Mouse (Mus musculus) forebrain, embryonic 15.5 days (tissue): ENCODE results near the gene Aanat. TPM values are rescaled to one million over a fixed set of nuclear protein-coding genes. Genes with fewer than 3 reads are reported as not detected.

Source experiments
- ATAC-seq: fragments of 200-750 bp; cut with Nextera tagmentation; replicated peaks from 2 replicates; pipeline ENCODE4 v1.8.0; 2017; ENCODE audit warnings: mild to moderate bottlenecking, moderate TSS enrichment, moderate library complexity
- H3K27ac ChIP-seq: fragments of 300-500 bp; sonication (generic); replicated peaks from 2 replicates; pipeline ENCODE4 v1.5.1; 2015; ENCODE audit warnings: mild to moderate bottlenecking, inconsistent platforms
- H3K27me3 ChIP-seq: fragments of 300-500 bp; sonication (generic); 2 replicates; pipeline ENCODE4 v1.6.1; 2015; ENCODE audit warnings: inconsistent platforms
- H3K36me3 ChIP-seq: fragments of 300-500 bp; sonication (generic); 2 replicates; pipeline ENCODE4 v1.6.1; 2015; ENCODE audit warnings: mild to moderate bottlenecking, inconsistent platforms
- H3K4me1 ChIP-seq: fragments of 300-500 bp; sonication (generic); 2 replicates; pipeline ENCODE4 v1.6.1; 2015; ENCODE audit warnings: inconsistent platforms
- H3K4me2 ChIP-seq: fragments of 300-500 bp; sonication (generic); replicated peaks from 2 replicates; pipeline ENCODE4 v1.6.1; 2015; ENCODE audit warnings: mild to moderate bottlenecking, inconsistent platforms
- H3K4me3 ChIP-seq: fragments of 300-500 bp; sonication (generic); 2 replicates; pipeline ENCODE4 v1.5.1; 2015; ENCODE audit warnings: mild to moderate bottlenecking, inconsistent platforms
- H3K9ac ChIP-seq: fragments of 300-500 bp; sonication (generic); replicated peaks from 2 replicates; pipeline ENCODE4 v1.6.1; 2015; ENCODE audit warnings: mild to moderate bottlenecking, inconsistent platforms
- H3K9me3 ChIP-seq: fragments of 300-500 bp; sonication (generic); 2 replicates; pipeline ENCODE4 v1.6.1; 2016; ENCODE audit warnings: inconsistent platforms
- WGBS: fragments of 180-500 bp; shearing (Covaris S2); methylation state at CpG from one replicate; pipeline ENCODE4 v1.1.7; 2015; ENCODE audit warnings: mixed read lengths; 5-methylcytosine and 5-hydroxymethylcytosine counted together
- polyA plus RNA-seq: library from polyadenylated mRNA; unstranded; fragments of >200 nt; fragmentation: Nextera tagmentation; extraction: Ambion mirVana; gene quantifications from 2 replicates; pipeline ENCODE4 v1.2.1, GENCODE M21; 2015

Aanat gene
- polyA plus RNA-seq, 1 experiment from 2014 or later: 0.15 TPM

DNA sequence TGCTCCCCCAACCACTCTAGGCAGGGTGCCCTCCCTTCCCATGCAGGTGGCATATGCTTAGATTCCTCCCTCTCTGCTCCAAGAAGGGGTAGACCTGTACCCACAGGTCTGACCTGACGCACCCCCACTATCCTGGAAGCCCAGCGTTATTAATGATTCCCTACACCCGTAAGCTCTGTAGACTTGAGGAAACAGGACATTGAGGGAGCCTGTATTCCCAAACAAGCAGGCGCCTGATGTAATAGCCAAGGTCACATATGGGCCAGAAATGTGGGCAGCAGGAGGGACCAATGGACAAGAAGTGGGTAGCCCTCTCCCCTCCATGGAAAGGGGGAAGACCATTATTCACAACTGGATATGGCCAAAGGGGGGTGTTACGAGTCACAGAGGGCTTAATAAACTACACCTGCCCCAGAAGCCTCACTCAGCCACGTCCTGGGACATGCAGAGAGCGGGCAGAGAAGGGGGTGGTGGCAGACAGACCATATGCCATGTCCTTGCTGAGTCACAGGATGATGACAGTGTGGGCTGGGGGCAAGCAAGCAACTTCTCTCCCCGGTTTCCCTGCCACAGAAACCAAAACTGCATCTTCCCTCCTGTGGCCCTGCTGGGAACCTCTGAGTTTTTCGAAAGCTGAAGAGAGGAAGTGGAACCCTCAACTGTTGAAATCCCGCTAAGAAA is 30.3 kb downstream of the Aanat start:
- H3K4me1 ChIP-seq: peaks cover 17% of the 10 kb centered on the region; the same call in 1 of the 2 replicates
- no peak for ATAC-seq
- 83% methylated on average over 10 of the region's 10 CpGs for WGBS
- no peaks in the 10 kb centered on the region for H3K27me3 ChIP-seq
- no peak overlapping the region for H3K4me2 ChIP-seq
- no peaks in the 10 kb centered on the region for H3K36me3 ChIP-seq
- H3K4me3 ChIP-seq: no peak overlapping the region
- no peaks in the 10 kb centered on the region for H3K9me3 ChIP-seq
- no peak overlapping the region for H3K27ac ChIP-seq
- no peak overlapping the region for H3K9ac ChIP-seq

DNA sequence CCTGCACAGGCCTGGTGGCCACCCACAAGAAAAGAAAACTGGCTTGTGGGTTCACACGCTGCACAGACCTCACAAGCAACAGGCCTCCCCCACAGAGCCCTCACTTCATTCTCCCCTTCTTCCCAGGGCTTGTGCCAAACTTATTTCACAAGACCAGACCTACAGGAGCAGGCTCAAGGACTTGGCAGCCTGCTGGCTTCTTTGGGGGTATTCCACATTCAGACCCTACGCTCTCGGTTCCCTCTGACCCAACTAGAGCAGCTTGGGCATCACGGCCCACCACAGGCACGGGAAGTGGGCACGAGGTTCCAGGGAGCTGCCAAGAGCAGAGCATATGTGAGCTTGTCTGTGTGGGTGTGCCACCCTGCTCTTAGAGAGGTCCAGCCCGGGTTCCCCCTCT is 31.4 kb downstream of the Aanat start:
- WGBS: 83% methylated on average over 7 of the region's 7 CpGs

DNA sequence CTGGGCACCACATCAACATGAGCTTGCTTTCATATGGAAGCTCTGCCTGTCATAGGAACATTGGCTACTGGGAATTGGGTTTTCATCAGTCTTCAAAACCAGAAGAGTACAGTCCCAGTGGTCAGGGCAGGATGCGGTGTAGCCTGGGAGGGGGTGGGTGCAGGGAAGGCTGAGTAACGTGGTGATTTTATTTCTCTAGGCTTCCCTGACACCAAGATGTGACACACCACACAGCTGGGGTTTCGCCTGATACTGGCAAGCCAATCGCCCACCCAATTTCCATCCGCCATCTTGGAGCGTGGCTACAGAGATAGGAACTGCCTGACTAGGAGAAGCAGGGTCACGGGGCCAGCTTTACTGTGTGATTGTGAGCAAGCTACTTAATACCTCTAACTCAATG is 32.4 kb downstream of the Aanat start:
- Histone ChIP-seq H3K36me3 (no peaks in the 10 kb centered on the region), H3K9me3 (no peaks in the 10 kb centered on the region), H3K4me1 (peaks cover 22% of the 10 kb centered on the region), H3K9ac (no peak overlapping the region), H3K4me3 (no peak overlapping the region), H3K4me2 (no peak overlapping the region), H3K27ac (no peak overlapping the region), H3K27me3 (peaks cover 3% of the 10 kb centered on the region; the same call in 1 of the 2 replicates)
- 92% methylated on average over 7 of the region's 7 CpGs for WGBS
- ATAC-seq: no peak

More for the DNA sequence above, 31.4 kb downstream of the Aanat start:
- no peak overlapping the region for H3K27ac ChIP-seq
- H3K36me3 ChIP-seq: no peaks in the 10 kb centered on the region
- no peak overlapping the region for H3K4me3 ChIP-seq
- peaks cover 21% of the 10 kb centered on the region; the same call in 1 of the 2 replicates for H3K4me1 ChIP-seq
- no peaks in the 10 kb centered on the region for H3K27me3 ChIP-seq
- H3K9ac ChIP-seq: no peak overlapping the region
- ATAC-seq: no peak
- H3K4me2 ChIP-seq: no peak overlapping the region
- no peaks in the 10 kb centered on the region for H3K9me3 ChIP-seq

DNA sequence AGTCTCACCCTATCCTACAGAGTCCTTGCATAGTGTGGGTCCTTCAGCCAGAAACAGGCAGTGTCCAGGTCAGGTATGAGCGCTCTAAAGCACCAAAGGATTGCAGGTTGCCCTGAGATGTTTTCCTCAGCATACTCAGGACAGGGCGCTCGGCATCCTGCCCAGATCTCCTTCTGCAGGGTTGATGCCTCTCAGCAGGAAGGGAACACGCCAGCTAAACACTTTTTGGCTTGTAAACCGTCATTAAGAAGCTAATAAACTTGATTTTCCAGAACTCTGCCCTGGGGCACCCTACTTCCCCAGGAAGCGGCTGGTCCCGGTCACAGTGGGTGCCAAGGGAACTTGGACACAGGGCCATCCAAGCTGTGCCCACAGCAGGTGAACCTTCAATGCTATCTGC is 32.9 kb downstream of the Aanat start:
- Histone ChIP-seq H3K9ac (no peak overlapping the region), H3K9me3 (no peaks in the 10 kb centered on the region), H3K27ac (no peak overlapping the region), H3K27me3 (peaks cover 8% of the 10 kb centered on the region), H3K4me2 (no peak overlapping the region), H3K4me3 (no peak overlapping the region), H3K4me1 (peaks cover 27% of the 10 kb centered on the region), H3K36me3 (no peaks in the 10 kb centered on the region)
- WGBS: 89% methylated on average over 7 of the region's 7 CpGs
- ATAC-seq: no peak

DNA sequence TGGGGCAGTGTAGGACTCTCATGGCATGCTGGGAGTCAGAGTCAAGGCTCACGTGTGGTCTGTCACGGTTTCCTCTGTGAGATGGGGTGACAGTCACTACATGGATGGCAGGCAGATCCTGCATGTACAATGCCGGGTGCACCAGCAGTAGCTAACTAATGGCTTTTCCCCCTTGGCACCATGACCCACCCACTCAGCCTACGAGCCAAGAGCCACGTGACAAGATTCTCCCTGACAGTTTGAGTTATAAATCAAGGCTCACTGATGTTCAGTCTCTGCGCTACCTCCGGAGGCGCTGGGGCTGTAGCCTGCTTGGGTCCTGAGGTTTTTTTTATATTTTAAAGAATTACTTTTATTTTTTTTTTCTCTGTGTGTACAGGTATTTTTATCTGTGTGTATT is 33.3 kb downstream of the Aanat start:
- H3K9ac ChIP-seq: no peak overlapping the region
- 81% methylated on average over 8 of the region's 8 CpGs for WGBS
- H3K27me3 ChIP-seq: peaks cover 11% of the 10 kb centered on the region
- no peak overlapping the region for H3K4me2 ChIP-seq
- no peak overlapping the region for H3K27ac ChIP-seq
- no peak for ATAC-seq
- H3K36me3 ChIP-seq: no peaks in the 10 kb centered on the region
- H3K9me3 ChIP-seq: no peaks in the 10 kb centered on the region
- peaks cover 31% of the 10 kb centered on the region for H3K4me1 ChIP-seq
- H3K4me3 ChIP-seq: no peak overlapping the region

DNA sequence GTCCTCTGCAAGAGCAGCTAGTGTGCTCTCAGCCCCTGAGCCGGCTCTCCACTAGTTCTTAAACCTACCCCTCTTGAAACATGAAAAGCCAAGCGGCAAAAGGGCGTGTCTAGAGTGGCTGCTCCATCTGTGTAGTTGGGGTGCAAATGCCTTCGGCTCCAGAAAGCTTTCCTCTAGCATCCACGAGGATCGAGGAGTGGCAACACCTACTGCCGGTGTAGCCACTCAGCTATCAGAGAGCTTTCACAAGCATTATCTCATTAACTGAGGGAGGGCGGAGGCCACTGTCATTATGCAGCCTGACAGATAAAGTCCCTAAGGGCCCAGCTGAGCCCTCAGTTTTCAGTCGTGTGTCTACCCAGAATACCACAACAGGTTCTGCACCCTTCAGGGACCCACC is 33.8 kb downstream of the Aanat start:
- Histone ChIP-seq H3K9me3 (no peaks in the 10 kb centered on the region), H3K4me1 (peaks cover 33% of the 10 kb centered on the region), H3K4me2 (no peak overlapping the region), H3K9ac (no peak overlapping the region), H3K4me3 (no peak overlapping the region), H3K27ac (no peak overlapping the region), H3K27me3 (peaks cover 16% of the 10 kb centered on the region), H3K36me3 (no peaks in the 10 kb centered on the region)
- 40% methylated on average over 9 of the region's 9 CpGs for WGBS
- ATAC-seq: no peak

DNA sequence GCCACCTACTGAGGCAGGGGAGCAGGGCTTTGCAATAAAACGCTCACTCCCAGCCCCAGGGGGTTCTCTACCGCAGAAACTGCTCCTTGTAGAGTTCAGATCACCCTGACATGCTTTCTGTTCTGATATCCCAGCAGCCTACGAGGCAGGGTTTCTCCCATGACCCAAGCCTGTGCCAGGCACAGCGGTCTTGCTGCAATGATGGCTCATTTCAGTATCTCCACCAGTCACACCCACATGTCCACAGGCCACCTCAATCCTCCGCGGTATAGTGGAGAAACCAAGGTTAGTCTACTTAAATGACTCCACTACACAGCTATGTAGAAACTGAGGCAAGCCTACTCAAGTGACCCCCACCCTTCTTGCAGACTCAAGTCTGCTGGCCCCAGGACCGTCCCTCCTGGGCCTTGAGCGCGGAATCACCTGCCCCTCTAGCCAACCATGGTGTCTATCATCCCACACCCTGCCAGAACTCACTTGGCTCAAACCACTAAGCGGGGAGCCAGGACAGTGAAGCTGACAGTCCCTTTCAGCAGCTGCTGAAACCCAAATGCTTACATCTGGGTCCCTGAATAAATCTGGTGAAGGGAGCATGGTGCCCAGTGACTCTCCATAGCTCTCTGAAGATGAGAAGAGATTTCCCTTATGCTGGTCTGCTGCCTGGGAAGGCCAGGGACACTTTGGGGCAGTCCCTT is 34.5 kb downstream of the Aanat start:
- H3K4me2 ChIP-seq: no peak overlapping the region
- WGBS: 76% methylated on average over 10 of the region's 10 CpGs
- H3K36me3 ChIP-seq: no peaks in the 10 kb centered on the region
- no peak overlapping the region for H3K9ac ChIP-seq
- ATAC-seq: no peak
- H3K9me3 ChIP-seq: no peaks in the 10 kb centered on the region
- no peak overlapping the region for H3K27ac ChIP-seq
- H3K4me1 ChIP-seq: peaks cover 31% of the 10 kb centered on the region
- H3K4me3 ChIP-seq: no peak overlapping the region
- H3K27me3 ChIP-seq: peaks cover 16% of the 10 kb centered on the region

DNA sequence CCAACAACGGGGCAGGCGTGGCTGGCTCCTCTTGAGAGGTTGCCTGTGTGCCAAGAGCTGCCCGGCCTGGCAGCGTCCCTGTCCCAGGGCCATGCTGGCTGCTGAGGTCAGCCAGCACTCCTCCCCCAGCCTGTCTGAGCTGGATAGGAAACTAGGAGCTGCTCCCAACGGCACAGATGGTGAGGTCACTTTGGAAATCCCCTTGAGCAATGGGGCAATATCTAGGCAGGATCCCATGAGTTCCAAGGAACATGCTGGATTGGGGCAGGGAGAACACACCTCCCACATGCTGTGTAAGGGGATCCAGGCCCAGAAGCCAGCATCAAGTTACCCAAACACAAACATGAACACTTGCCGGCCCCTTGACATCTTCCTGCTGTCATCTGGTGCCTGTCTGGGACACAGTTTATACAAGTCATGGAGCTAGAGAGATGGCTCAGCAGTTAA is 35.0 kb downstream of the Aanat start:
- peak; percentile 29; the same call in 1 of the 2 replicates for ATAC-seq
- no peak overlapping the region for H3K4me2 ChIP-seq

DNA sequence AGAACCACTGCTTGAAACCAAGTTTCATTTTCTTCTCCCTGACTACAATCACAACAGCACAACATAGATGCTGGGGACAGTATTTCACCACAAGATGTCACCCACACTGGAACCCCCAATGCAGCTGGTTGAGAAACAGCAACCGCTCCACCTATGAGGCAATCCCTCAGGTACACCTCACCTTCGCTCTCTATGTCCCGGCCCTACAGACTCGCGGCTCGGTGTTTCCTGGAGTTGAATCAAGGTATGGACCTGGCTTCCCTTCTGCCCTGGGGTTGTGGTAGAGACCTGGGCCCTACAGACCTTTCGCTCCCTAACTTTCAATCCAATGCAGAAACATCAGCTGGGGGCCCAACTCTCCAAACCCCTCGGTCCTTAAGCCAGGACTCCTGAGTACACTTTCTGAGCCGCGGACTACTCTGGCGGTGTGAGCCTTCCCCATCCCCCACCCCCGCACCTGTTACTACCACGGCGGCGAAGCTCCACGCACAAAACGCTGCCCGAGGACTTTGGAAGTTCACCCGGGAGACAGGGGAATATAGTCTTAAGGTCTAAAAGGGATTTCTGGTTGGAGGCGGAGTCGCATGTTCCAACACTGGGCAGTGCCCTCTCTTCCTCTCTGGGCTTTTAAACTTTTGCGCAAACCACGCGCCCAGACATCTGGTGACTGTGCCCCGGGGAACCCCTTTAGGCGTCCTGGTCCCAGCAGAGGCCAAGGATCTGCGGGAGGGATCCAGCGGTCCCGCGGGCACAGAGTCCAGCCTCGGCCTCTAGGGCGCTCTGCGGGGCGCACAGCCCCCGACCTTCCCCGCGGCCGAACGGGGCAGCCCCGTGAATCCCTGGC is 37.3 kb downstream of the Aanat start:
- ATAC-seq: no peak
- H3K4me2 ChIP-seq: peak overlapping the region; percentile 66
- H3K36me3 ChIP-seq: no peaks in the 10 kb centered on the region
- H3K4me3 ChIP-seq: peak overlapping the region; percentile 44
- no peak overlapping the region for H3K27ac ChIP-seq
- H3K9me3 ChIP-seq: no peaks in the 10 kb centered on the region
- H3K27me3 ChIP-seq: peaks cover 16% of the 10 kb centered on the region
- H3K9ac ChIP-seq: peak overlapping the region; percentile 33
- H3K4me1 ChIP-seq: peaks cover 28% of the 10 kb centered on the region
- WGBS: 6% methylated on average over 40 of the region's 40 CpGs

More for the DNA sequence above, 35.0 kb downstream of the Aanat start:
- Histone ChIP-seq H3K4me1 (peaks cover 29% of the 10 kb centered on the region), H3K27me3 (peaks cover 16% of the 10 kb centered on the region), H3K9me3 (no peaks in the 10 kb centered on the region), H3K27ac (0 out of 2 replicates have a peak overlapping the region, but pooled peaks have one; percentile 23), H3K36me3 (no peaks in the 10 kb centered on the region), H3K9ac (no peak overlapping the region), H3K4me3 (no peak overlapping the region)
- 49% methylated on average over 6 of the region's 6 CpGs for WGBS

DNA sequence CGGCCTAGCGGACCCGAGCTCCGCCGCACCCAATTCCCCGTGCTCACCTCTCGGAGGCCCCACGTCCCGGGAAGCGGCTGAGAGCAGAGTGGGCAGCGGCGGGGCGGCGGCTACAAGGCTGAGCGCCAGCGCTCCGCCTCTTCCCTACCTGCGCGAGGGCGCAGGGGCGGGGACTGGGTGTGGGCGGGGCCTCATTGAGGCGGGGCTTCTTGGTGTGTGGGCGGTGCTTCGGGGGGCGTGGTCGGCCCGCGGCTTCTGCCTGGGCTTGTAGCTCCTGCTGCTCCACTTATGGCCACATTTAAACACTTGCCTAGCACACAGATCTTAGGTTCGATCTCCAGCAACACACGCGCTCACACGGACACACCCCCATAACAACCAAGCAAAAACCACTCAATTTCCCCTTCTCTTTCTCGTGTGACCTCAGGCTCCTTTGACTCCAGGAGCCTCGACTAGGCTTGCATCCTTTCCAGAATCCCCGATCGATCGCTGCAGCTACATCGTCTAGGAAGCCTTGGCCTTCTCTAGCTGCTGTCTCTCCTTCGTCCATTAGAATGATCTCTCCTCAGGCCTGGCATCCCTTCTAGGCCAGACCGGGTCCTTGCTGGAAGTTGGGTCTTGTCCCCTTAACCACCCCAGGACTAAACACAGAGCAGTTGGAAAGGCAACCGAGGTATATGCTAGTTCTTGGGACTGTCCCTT is 38.0 kb downstream of the Aanat start:
- Histone ChIP-seq H3K9ac (peak overlapping the region; percentile 33), H3K4me1 (peaks cover 33% of the 10 kb centered on the region), H3K27me3 (peaks cover 16% of the 10 kb centered on the region), H3K27ac (no peak overlapping the region), H3K9me3 (no peaks in the 10 kb centered on the region), H3K36me3 (no peaks in the 10 kb centered on the region), H3K4me3 (peak overlapping the region; percentile 44), H3K4me2 (peak overlapping the region; percentile 66)
- 0 out of 2 replicates have a peak, but pooled peaks have one; percentile 20 for ATAC-seq
- WGBS: 15% methylated on average over 35 of the region's 42 CpGs

DNA sequence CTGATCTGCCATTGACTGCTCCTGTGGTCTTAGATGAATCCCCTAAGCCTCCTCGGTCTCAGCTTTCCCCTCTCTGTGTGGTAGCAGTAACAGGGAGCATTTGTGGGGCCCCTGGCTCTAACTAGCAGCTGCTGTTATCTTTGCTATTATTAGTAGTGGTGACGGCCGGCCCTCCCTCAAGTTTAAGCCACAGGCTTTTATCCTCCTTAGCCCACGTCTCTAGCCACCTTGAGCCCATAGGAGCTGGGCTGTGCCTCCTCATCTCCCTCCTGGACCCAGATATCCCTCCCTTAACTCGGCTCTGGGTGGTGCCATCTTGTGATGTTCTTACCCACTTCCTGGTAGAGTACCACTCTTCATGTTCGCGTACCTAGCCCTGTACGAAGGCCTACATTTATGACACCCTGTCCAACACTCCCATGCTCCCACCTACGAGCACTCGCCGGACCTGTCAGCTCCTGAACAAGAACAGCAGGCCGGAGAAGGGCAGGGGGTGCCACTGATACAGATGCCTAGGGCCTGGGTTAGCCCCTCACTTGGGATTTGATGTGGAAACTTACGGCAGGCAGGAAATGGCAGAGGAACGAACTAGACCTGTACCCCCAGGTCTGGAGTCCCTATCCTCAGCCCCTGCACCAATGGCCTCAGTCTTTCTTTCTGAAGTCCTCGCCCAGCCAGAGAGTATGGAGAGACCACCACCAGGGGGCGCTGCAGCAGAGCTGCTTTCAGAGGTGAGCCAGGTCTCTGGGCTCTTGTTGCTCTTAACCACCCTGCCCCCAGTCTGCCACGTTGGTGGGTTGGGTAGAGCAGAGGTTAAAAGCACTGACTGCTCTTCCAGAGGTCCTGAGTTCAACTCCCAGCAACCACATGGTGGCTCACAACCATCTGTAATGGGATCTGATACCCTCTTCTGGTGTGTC is 39.1 kb downstream of the Aanat start:
- Histone ChIP-seq H3K27me3 (peaks cover 16% of the 10 kb centered on the region), H3K4me1 (peaks cover 30% of the 10 kb centered on the region), H3K36me3 (no peaks in the 10 kb centered on the region), H3K9me3 (no peaks in the 10 kb centered on the region), H3K4me3 (no peak overlapping the region), H3K9ac (no peak overlapping the region), H3K27ac (no peak overlapping the region), H3K4me2 (no peak overlapping the region)
- no peak for ATAC-seq
- WGBS: 76% methylated on average over 17 of the region's 17 CpGs
